Mouse (Mus musculus) lung, adult 2 months (tissue): ENCODE data around the gene Tmprss13.

ENCODE experiments used
- CTCF ChIP-seq: fragments of 200-500 bp; IDR thresholded peaks from 2 replicates; pipeline ENCODE4 v1.5.1; 2011; ENCODE audit warnings: mild to moderate bottlenecking, low read length, control low read depth; ENCODE audit not compliant: insufficient read depth
- POLR2A ChIP-seq: fragments of 200-500 bp; IDR thresholded peaks from 2 replicates; pipeline ENCODE4 v1.6.1; 2011; ENCODE audit warnings: low read depth, mild to moderate bottlenecking, control low read depth, low read length, borderline replicate concordance; ENCODE audit errors: extremely low read depth

GRCm38 (mm10) chr9:45321946-45322430, 3.1 kb downstream of the Tmprss13 start:
- TF ChIP-seq POLR2A = no peak
- no peak for TF ChIP-seq CTCF
